Mouse (Mus musculus) cortical plate, adult 2 months (tissue): ENCODE results near the gene Ank3.

Experiments
- CTCF ChIP-seq: fragments of 200-500 bp; IDR thresholded peaks from 2 replicates; pipeline ENCODE4 v1.5.1; 2011; ENCODE audit warnings: mild to moderate bottlenecking, control low read depth, low read length; ENCODE audit not compliant: insufficient read depth; ENCODE audit errors: extremely low read depth
- POLR2A ChIP-seq: fragments of 200-500 bp; IDR thresholded peaks from 2 replicates; pipeline ENCODE4 v1.6.1; 2011; ENCODE audit warnings: mild to moderate bottlenecking, low read length, control low read depth; ENCODE audit not compliant: insufficient read depth; ENCODE audit errors: extremely low read depth

GRCm38 (mm10) chr10:69719421-69719820, 320.8 kb downstream of the Ank3 start:
- TF ChIP-seq POLR2A (no peak), CTCF (no peak)
